Mouse (Mus musculus) G1E (cell line): ENCODE results near the gene Agpat1. TPM values are rescaled to one million over a fixed set of nuclear protein-coding genes. Genes with fewer than 3 reads are reported as not detected.

Experiments
- ATAC-seq: 2 replicates; pipeline ENCODE4 v1.8.0; 2016; ENCODE audit warnings: mild to moderate bottlenecking; ENCODE audit not compliant: insufficient number of reproducible peaks, poor library complexity, low FRiP score, severe bottlenecking; ENCODE audit errors: extremely low read depth
- DNase-seq: peaks from one replicate; pipeline ENCODE4 v3.0.0; 2012; ENCODE audit warnings: low spot score
- H3K27me3 ChIP-seq: 2 replicates; pipeline ENCODE4 v1.6.1; 2012; ENCODE audit warnings: mild to moderate bottlenecking, low read length, inconsistent platforms; ENCODE audit not compliant: insufficient read depth
- H3K36me3 ChIP-seq: replicated peaks from 2 replicates; pipeline ENCODE3; 2012; ENCODE audit warnings: mild to moderate bottlenecking, inconsistent platforms
- H3K4me1 ChIP-seq: 2 replicates; pipeline ENCODE4 v1.6.1; 2012; ENCODE audit warnings: low read depth, low read length, inconsistent platforms, mixed read lengths; ENCODE audit not compliant: insufficient read depth
- H3K4me3 ChIP-seq: 2 replicates; pipeline ENCODE4 v1.5.1; 2012; ENCODE audit warnings: low read depth, mild to moderate bottlenecking, inconsistent platforms, low read length, moderate library complexity, mixed read lengths
- H3K9me3 ChIP-seq: replicated peaks from 2 replicates; pipeline ENCODE4 v1.6.1; 2012; ENCODE audit warnings: inconsistent platforms
- CTCF ChIP-seq: IDR thresholded peaks from 2 replicates; pipeline ENCODE4 v1.5.1; 2012; ENCODE audit warnings: low read depth, low read length, inconsistent platforms, mixed read lengths
- GATA1 ChIP-seq: IDR thresholded peaks from 2 replicates; pipeline ENCODE4 v1.6.1; 2012; ENCODE audit warnings: borderline replicate concordance, low read length, inconsistent platforms, mixed read lengths
- GATA2 ChIP-seq: IDR thresholded peaks from 2 replicates; pipeline ENCODE4 v1.6.1; 2012; ENCODE audit warnings: low read depth, low read length, inconsistent platforms, borderline replicate concordance
- POLR2AphosphoS5 ChIP-seq: IDR thresholded peaks from 2 replicates; pipeline ENCODE4 v1.6.1; 2012; ENCODE audit warnings: low read depth, low read length, inconsistent platforms; ENCODE audit not compliant: insufficient replicate concordance
- TAL1 ChIP-seq: conservative IDR thresholded peaks from 2 replicates; pipeline ENCODE4 v1.6.1; 2012; ENCODE audit warnings: low read depth, low read length, inconsistent platforms, mixed read lengths
- polyA plus RNA-seq: library from polyadenylated mRNA; stranded (reverse); fragments of >175 nt; gene quantifications from 2 replicates; pipeline ENCODE4 v1.2.3, GENCODE M21; 2012
- total RNA-seq, 2 experiments: library from RNA; stranded (forward) in 1 of 2; stranded (reverse) in 1 of 2; fragments of 200-1000 nt in 1 of 2; fragments of >200 nt in 1 of 2; fragmentation: Nextera tagmentation in 1 of 2; gene quantifications; 2 replicates each; pipeline ENCODE4 v1.2.3; 2014 to 2017

The Agpat1 gene
- total and polyA plus RNA-seq, 3 experiments = 24.7 to 165 (median 96.4) TPM

DNA sequence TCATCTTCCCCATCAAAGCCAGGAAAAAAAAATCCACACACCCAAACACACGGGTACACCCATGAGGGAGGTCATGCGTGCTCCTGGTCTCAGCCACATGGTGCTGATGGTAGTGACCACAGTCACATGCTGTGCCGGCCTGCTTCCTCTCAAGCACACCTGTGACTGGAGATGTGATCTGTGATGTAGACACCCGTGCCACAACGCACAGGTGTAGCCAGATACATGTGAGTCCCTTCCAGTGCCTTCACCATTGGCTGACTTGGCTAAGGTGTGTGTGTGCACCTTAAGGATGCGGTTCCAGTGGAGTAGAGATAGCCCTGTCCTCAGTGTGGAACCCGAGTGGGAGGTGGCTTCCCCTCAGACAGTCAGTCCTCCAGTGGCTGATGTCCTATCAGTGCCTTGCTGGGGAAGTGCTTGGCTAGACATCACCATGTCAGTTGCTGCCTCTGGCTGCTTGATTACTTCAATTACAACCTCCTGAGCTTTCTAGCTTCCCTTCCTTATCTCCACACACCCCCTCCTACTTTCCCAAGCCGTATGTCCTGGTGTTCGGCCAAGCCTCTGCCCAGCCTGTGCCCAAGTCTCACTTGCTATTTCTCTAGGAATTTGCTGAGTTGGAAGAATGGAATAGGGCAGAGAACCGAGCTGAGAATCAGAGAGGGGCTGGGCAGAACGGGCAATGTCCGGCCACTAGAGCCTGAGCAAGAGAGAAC is 55.3 kb downstream of the Agpat1 start:
- DNase-seq = no peak
- no peak for TF ChIP-seq POLR2AphosphoS5
- no peak for TF ChIP-seq GATA2
- TF ChIP-seq TAL1 = no peak
- TF ChIP-seq CTCF = no peak
- TF ChIP-seq GATA1 = no peak
- no peak for ATAC-seq
- Histone ChIP-seq H3K36me3 (peaks cover 17% of the 10 kb centered on the region), H3K9me3 (no peaks in the 10 kb centered on the region), H3K4me3 (no peak overlapping the region), H3K27me3 (peaks cover 48% of the 10 kb centered on the region), H3K4me1 (peaks cover 29% of the 10 kb centered on the region)

- peaks cover 48% of the 10 kb centered on the region for H3K27me3 ChIP-seq
- no peaks in the 10 kb centered on the region for H3K9me3 ChIP-seq
- H3K36me3 ChIP-seq = peaks cover 12% of the 10 kb centered on the region
- TF ChIP-seq TAL1 (no peak), GATA1 (no peak), GATA2 (no peak), CTCF (no peak), POLR2AphosphoS5 (no peak)
- DNase-seq (no peak), ATAC-seq (no peak)
- H3K4me3 ChIP-seq = no peak overlapping the region
- H3K4me1 ChIP-seq = peaks cover 29% of the 10 kb centered on the region
These were observed 55.8 kb downstream of the Agpat1 start for GRCm38 (mm10) chr17:34659897-34660214.

DNA sequence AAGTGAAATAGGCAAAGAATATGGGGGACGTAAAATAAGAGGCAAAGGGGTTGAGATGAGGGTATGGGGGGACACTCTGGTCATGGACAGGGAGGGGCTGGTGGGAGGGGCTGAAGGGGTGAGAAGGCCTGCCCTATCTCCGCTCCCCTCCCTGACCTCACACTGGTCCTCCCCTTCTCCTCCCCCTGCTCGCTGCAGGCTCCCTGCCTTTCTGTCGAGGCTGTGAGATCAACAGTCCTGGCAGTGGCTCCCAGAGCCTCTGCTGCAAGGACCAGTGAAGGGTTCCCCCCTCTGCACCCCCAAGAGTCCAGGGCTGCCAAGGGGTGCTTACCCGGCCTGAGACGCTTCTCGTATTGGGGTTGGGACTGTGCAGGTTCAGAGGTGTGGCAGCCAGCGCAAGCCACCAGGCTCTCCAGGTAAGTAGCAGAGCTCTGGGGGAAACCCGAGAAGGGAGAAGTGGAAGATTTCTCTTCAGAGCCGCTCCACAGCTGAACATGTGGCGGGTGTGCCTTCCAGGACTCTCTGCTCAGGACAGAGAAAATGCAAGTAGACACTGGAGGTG is 56.3 kb downstream of the Agpat1 start:
- Histone ChIP-seq H3K4me1 (peaks cover 24% of the 10 kb centered on the region), H3K36me3 (peaks cover 7% of the 10 kb centered on the region), H3K9me3 (no peaks in the 10 kb centered on the region), H3K27me3 (peaks cover 48% of the 10 kb centered on the region), H3K4me3 (no peak overlapping the region)
- TF ChIP-seq GATA2 = no peak
- TF ChIP-seq CTCF = no peak
- no peak for TF ChIP-seq GATA1
- TF ChIP-seq TAL1 = no peak
- no peak for TF ChIP-seq POLR2AphosphoS5
- ATAC-seq (no peak), DNase-seq (no peak)

GRCm38 (mm10) chr17:34661121-34661591 is 57.1 kb downstream of the Agpat1 start:
- ATAC-seq = no peak
- no peak for DNase-seq
- H3K4me3 ChIP-seq = no peak overlapping the region
- no peaks in the 10 kb centered on the region for H3K9me3 ChIP-seq
- TF ChIP-seq GATA1 = no peak
- TF ChIP-seq TAL1 = no peak
- TF ChIP-seq GATA2 = no peak
- TF ChIP-seq POLR2AphosphoS5 = no peak
- no peak for TF ChIP-seq CTCF
- H3K4me1 ChIP-seq = peaks cover 16% of the 10 kb centered on the region
- no peaks in the 10 kb centered on the region for H3K36me3 ChIP-seq
- H3K27me3 ChIP-seq = peaks cover 47% of the 10 kb centered on the region

DNA sequence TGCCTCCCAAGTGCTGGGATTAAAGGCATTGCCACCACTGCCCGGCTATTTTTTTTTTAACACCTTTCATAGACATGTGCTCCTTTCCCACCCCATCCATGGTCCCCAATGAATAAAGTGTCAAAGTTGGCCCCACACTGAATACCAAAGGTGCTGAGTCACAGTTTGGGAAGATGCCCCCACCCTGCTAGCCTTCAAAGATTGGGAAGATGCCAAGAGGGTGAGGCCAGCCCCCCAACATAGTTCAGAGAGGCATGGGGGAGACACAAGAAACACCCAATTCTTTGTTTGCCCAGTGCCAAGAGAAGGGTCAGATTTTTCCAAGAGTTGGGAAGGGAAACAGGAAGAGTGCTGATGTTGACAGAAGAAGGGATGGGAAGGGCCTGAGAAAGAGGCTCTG is 58.4 kb downstream of the Agpat1 start:
- H3K9me3 ChIP-seq = no peaks in the 10 kb centered on the region
- TF ChIP-seq POLR2AphosphoS5 = no peak
- no peak for TF ChIP-seq CTCF
- DNase-seq (no peak), ATAC-seq (no peak)
- H3K36me3 ChIP-seq = no peaks in the 10 kb centered on the region
- H3K4me1 ChIP-seq = peaks cover 13% of the 10 kb centered on the region
- H3K4me3 ChIP-seq = no peak overlapping the region
- peaks cover 42% of the 10 kb centered on the region for H3K27me3 ChIP-seq

- H3K4me1 ChIP-seq = peaks cover 13% of the 10 kb centered on the region
- no peaks in the 10 kb centered on the region for H3K9me3 ChIP-seq
- TF ChIP-seq TAL1 (no peak), CTCF (no peak), GATA2 (no peak), POLR2AphosphoS5 (no peak; the same call in 1 of the 2 replicates), GATA1 (no peak)
- peaks cover 42% of the 10 kb centered on the region for H3K27me3 ChIP-seq
- ATAC-seq (no peak), DNase-seq (no peak)
- no peak overlapping the region for H3K4me3 ChIP-seq
- no peaks in the 10 kb centered on the region for H3K36me3 ChIP-seq
These were observed 58.9 kb downstream of the Agpat1 start for GRCm38 (mm10) chr17:34662978-34663377.

Other genes with a start within 250 kb of the Agpat1 start
Only the 20 nearest of the 22 such genes appear.
- not detected in 2 replicates for gene Btnl1, start 227.1 kb upstream of the Agpat1 start, total RNA-seq (2014; fragmentation: Nextera tagmentation)
- 0.22 TPM in 1 of 2 replicates, not detected in the other for gene Btnl1, start 227.1 kb upstream of the Agpat1 start, total RNA-seq (2017)
- not detected in 2 replicates for gene Btnl1, start 227.1 kb upstream of the Agpat1 start, polyA plus RNA-seq
- not detected in 2 replicates for gene BC051142, start 205.4 kb upstream of the Agpat1 start, total RNA-seq (2014; fragmentation: Nextera tagmentation)
- gene BC051142, start 205.4 kb upstream of the Agpat1 start, total RNA-seq (2017) = 0.05 and 0.17 TPM in 2 replicates
- gene BC051142, start 205.4 kb upstream of the Agpat1 start, polyA plus RNA-seq = not detected in 2 replicates
- not detected in 2 replicates for gene Btnl4, start 126.9 kb upstream of the Agpat1 start, total RNA-seq (2014; fragmentation: Nextera tagmentation)
- 0.22 TPM in 1 of 2 replicates, not detected in the other for gene Btnl4, start 126.9 kb upstream of the Agpat1 start, total RNA-seq (2017)
- gene Btnl4, start 126.9 kb upstream of the Agpat1 start, polyA plus RNA-seq = not detected in 2 replicates
- not detected in 2 replicates for gene Btnl6, start 86.9 kb upstream of the Agpat1 start, total RNA-seq (2014; fragmentation: Nextera tagmentation)
- 0.11 TPM in 1 of 2 replicates, not detected in the other for gene Btnl6, start 86.9 kb upstream of the Agpat1 start, total RNA-seq (2017)
- gene Btnl6, start 86.9 kb upstream of the Agpat1 start, polyA plus RNA-seq = not detected in 2 replicates
- gene Notch4, start 40.0 kb upstream of the Agpat1 start, total RNA-seq (2014; fragmentation: Nextera tagmentation) = 0.19 and 0.60 TPM in 2 replicates
- gene Notch4, start 40.0 kb upstream of the Agpat1 start, total RNA-seq (2017) = 0.52 and 0.60 TPM in 2 replicates
- gene Notch4, start 40.0 kb upstream of the Agpat1 start, polyA plus RNA-seq = 0.34 and 0.88 TPM in 2 replicates
- gene Gpsm3, start 14.5 kb upstream of the Agpat1 start, total RNA-seq (2014; fragmentation: Nextera tagmentation) = 86.3 and 99.5 TPM in 2 replicates
- 33.7 and 43.2 TPM in 2 replicates for gene Gpsm3, start 14.5 kb upstream of the Agpat1 start, total RNA-seq (2017)
- 399 and 473 TPM in 2 replicates for gene Gpsm3, start 14.5 kb upstream of the Agpat1 start, polyA plus RNA-seq
- gene Pbx2, start 13.0 kb upstream of the Agpat1 start, total RNA-seq (2014; fragmentation: Nextera tagmentation) = 35.8 and 44.2 TPM in 2 replicates
- gene Pbx2, start 13.0 kb upstream of the Agpat1 start, total RNA-seq (2017) = 25.1 and 39.6 TPM in 2 replicates
- 137 and 138 TPM in 2 replicates for gene Pbx2, start 13.0 kb upstream of the Agpat1 start, polyA plus RNA-seq
- gene Ager, start 6.4 kb upstream of the Agpat1 start, total RNA-seq (2014; fragmentation: Nextera tagmentation) = 1.9 and 2.2 TPM in 2 replicates
- gene Ager, start 6.4 kb upstream of the Agpat1 start, total RNA-seq (2017) = 2.1 TPM in 2 replicates
- 5.7 and 6.5 TPM in 2 replicates for gene Ager, start 6.4 kb upstream of the Agpat1 start, polyA plus RNA-seq
- gene Rnf5, start 572 bp upstream of the Agpat1 start, total RNA-seq (2014; fragmentation: Nextera tagmentation) = 92.0 and 103 TPM in 2 replicates
- gene Rnf5, start 572 bp upstream of the Agpat1 start, total RNA-seq (2017) = 17.4 and 17.7 TPM in 2 replicates
- 63.3 and 70.8 TPM in 2 replicates for gene Rnf5, start 572 bp upstream of the Agpat1 start, polyA plus RNA-seq
- gene Egfl8, start 11.7 kb downstream of the Agpat1 start, total RNA-seq (2014; fragmentation: Nextera tagmentation) = 1.5 TPM in 1 of 2 replicates, not detected in the other
- gene Egfl8, start 11.7 kb downstream of the Agpat1 start, total RNA-seq (2017) = 0.29 and 0.93 TPM in 2 replicates
- gene Egfl8, start 11.7 kb downstream of the Agpat1 start, polyA plus RNA-seq = 0.80 and 1.1 TPM in 2 replicates
- gene Ppt2, start 24.2 kb downstream of the Agpat1 start, total RNA-seq (2014; fragmentation: Nextera tagmentation) = 17.1 and 25.6 TPM in 2 replicates
- gene Ppt2, start 24.2 kb downstream of the Agpat1 start, total RNA-seq (2017) = 5.5 and 5.8 TPM in 2 replicates
- gene Ppt2, start 24.2 kb downstream of the Agpat1 start, polyA plus RNA-seq = 30.8 and 35.1 TPM in 2 replicates
- not detected in 2 replicates for gene Prrt1, start 25.3 kb downstream of the Agpat1 start, total RNA-seq (2014; fragmentation: Nextera tagmentation)
- not detected in 2 replicates for gene Prrt1, start 25.3 kb downstream of the Agpat1 start, total RNA-seq (2017)
- gene Prrt1, start 25.3 kb downstream of the Agpat1 start, polyA plus RNA-seq = not detected in 2 replicates
- gene Fkbpl, start 40.5 kb downstream of the Agpat1 start, total RNA-seq (2014; fragmentation: Nextera tagmentation) = 1.6 and 4.7 TPM in 2 replicates
- gene Fkbpl, start 40.5 kb downstream of the Agpat1 start, total RNA-seq (2017) = 11.9 and 22.1 TPM in 2 replicates
- gene Fkbpl, start 40.5 kb downstream of the Agpat1 start, polyA plus RNA-seq = 6.5 and 7.8 TPM in 2 replicates
- 20.5 and 23.0 TPM in 2 replicates for gene Atf6b, start 42.9 kb downstream of the Agpat1 start, total RNA-seq (2014; fragmentation: Nextera tagmentation)
- 7.8 and 9.2 TPM in 2 replicates for gene Atf6b, start 42.9 kb downstream of the Agpat1 start, total RNA-seq (2017)
- gene Atf6b, start 42.9 kb downstream of the Agpat1 start, polyA plus RNA-seq = 89.0 and 103 TPM in 2 replicates
- gene Tnxb, start 66.3 kb downstream of the Agpat1 start, total RNA-seq (2014; fragmentation: Nextera tagmentation) = 0.08 TPM in 1 of 2 replicates, not detected in the other
- under 0.01 and 0.06 TPM in 2 replicates for gene Tnxb, start 66.3 kb downstream of the Agpat1 start, total RNA-seq (2017)
- not detected in 2 replicates for gene Tnxb, start 66.3 kb downstream of the Agpat1 start, polyA plus RNA-seq
- gene C4b, start 139.6 kb downstream of the Agpat1 start, total RNA-seq (2014; fragmentation: Nextera tagmentation) = not detected in 2 replicates
- gene C4b, start 139.6 kb downstream of the Agpat1 start, total RNA-seq (2017) = 0.33 TPM in 1 of 2 replicates, not detected in the other
- not detected in 2 replicates for gene C4b, start 139.6 kb downstream of the Agpat1 start, polyA plus RNA-seq
- not detected in 2 replicates for gene Cyp21a1, start 200.3 kb downstream of the Agpat1 start, total RNA-seq (2014; fragmentation: Nextera tagmentation)
- not detected in 2 replicates for gene Cyp21a1, start 200.3 kb downstream of the Agpat1 start, total RNA-seq (2017)
- gene Cyp21a1, start 200.3 kb downstream of the Agpat1 start, polyA plus RNA-seq = not detected in 2 replicates
- gene Stk19, start 232.7 kb downstream of the Agpat1 start, total RNA-seq (2014; fragmentation: Nextera tagmentation) = 16.6 and 33.4 TPM in 2 replicates
- 19.6 and 23.1 TPM in 2 replicates for gene Stk19, start 232.7 kb downstream of the Agpat1 start, total RNA-seq (2017)
- gene Stk19, start 232.7 kb downstream of the Agpat1 start, polyA plus RNA-seq = 47.6 and 50.2 TPM in 2 replicates
- 25.4 and 27.7 TPM in 2 replicates for gene Dxo, start 232.8 kb downstream of the Agpat1 start, total RNA-seq (2014; fragmentation: Nextera tagmentation)
- 18.2 and 22.7 TPM in 2 replicates for gene Dxo, start 232.8 kb downstream of the Agpat1 start, total RNA-seq (2017)
- gene Dxo, start 232.8 kb downstream of the Agpat1 start, polyA plus RNA-seq = 58.7 and 70.5 TPM in 2 replicates
- gene Skiv2l, start 245.9 kb downstream of the Agpat1 start, total RNA-seq (2014; fragmentation: Nextera tagmentation) = 25.8 and 37.9 TPM in 2 replicates
- 43.6 and 45.3 TPM in 2 replicates for gene Skiv2l, start 245.9 kb downstream of the Agpat1 start, total RNA-seq (2017)
- 48.8 and 54.7 TPM in 2 replicates for gene Skiv2l, start 245.9 kb downstream of the Agpat1 start, polyA plus RNA-seq